Mouse (Mus musculus) layer of hippocampus, adult 2 months (tissue): ENCODE results near the gene Ube2n. TPM values are rescaled to one million over a fixed set of nuclear protein-coding genes. Genes with fewer than 3 reads are reported as not detected.
"Not testable (repeated sequence)": the region's sequence is repeated elsewhere in the genome, so short reads cannot be mapped to it uniquely, and the experiment has no call there.

Experiments
- DNase-seq, 2 experiments: peaks; one replicate each; pipeline ENCODE4 v3.0.0; 2022; ENCODE audit warnings: low spot score in 2 of 2
- H3K27ac ChIP-seq: fragments of 200-600 bp; 2 replicates; pipeline ENCODE4 v1.8.1; 2022
- H3K4me3 ChIP-seq: fragments of 200-600 bp; 2 replicates; pipeline ENCODE4 v1.8.1; 2022; ENCODE audit warnings: mild to moderate bottlenecking
- CTCF ChIP-seq: fragments of 200-600 bp; conservative IDR thresholded peaks from 2 replicates; pipeline ENCODE4 v1.8.1; 2022; ENCODE audit warnings: antibody characterized with exemption, mild to moderate bottlenecking, moderate library complexity
- total RNA-seq, 2 experiments: library from RNA; stranded (reverse); gene quantifications; 2 replicates each; pipeline ENCODE4 v1.2.3; 2021

The Ube2n gene
- total RNA-seq, 2 experiments from 2014 or later, result 182 to 188 TPM

DNA sequence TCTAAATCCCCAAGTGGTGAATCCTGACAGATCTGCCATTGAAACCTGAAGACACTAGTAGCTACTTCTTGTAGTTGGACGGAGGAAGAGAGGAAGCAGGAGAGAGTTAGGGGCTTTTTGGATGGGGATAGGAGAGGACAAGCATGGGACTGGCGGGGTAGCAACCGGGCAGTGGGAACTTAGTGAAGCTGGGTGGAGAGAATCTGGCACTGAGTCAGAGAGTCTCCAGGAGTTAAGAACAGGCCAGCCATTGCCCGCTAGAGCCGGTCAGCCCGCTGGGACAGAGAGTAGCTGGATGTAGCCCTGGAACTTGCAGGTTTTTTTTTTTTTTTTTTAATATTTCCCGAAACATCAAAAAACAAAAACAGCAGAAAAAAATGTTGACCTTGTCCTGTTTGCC, 18.4 kb downstream of the Ube2n start:
- no peak overlapping the region for H3K4me3 ChIP-seq
- no peak for TF ChIP-seq CTCF
- no peak for DNase-seq
- no peak overlapping the region for H3K27ac ChIP-seq

DNA sequence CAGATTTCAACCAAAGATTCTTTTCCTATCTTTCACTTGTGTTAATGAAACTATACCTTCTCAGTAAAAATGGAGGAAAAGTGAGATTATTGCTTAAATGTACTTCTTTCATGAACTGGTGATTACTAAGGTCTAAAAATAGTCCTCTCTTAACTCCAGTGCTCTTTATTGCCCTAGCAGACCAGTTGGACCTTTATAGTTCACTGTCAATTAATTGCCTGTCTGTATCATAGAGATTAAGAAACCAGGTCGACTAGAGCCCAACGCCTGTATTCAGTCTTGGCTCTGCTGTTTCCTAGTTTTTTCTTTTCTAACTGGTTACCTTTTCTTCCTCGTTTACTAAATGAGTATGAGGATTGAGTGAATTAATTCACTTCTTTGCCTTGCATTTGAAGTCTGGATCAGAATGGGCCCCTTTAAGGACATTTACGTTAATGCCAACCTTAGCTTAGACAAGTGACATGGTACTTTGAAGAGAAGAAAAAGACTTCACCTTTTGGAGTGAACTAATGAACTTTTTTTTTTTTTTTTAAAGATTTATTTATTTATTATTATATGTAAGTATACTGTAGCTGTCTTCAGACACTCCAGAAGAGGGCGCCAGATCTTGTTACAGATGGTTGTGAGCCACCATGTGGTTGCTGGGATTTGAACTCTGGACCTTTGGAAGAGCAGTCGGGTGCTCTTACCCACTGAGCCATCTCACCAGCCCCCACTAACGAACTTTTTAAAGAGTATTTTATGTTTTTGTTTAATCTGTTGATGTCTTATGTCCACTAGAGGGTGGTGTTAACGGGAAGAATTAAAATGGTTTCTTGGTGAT, 20.7 kb downstream of the Ube2n start:
- Histone ChIP-seq H3K4me3 (no peak overlapping the region), H3K27ac (no peak overlapping the region)
- DNase-seq, result no peak
- TF ChIP-seq CTCF, result peak; percentile 52

- Histone ChIP-seq H3K4me3 (no peak overlapping the region), H3K27ac (no peak overlapping the region)
- DNase-seq, result no peak
- TF ChIP-seq CTCF, result no peak
These were observed 21.2 kb downstream of the Ube2n start for GRCm38 (mm10) chr10:95536222-95536541.

GRCm38 (mm10) chr10:95539260-95539659, 24.3 kb downstream of the Ube2n start:
- DNase-seq, result no peak
- no peak overlapping the region for H3K27ac ChIP-seq
- no peak for TF ChIP-seq CTCF
- H3K4me3 ChIP-seq, result no peak overlapping the region

DNA sequence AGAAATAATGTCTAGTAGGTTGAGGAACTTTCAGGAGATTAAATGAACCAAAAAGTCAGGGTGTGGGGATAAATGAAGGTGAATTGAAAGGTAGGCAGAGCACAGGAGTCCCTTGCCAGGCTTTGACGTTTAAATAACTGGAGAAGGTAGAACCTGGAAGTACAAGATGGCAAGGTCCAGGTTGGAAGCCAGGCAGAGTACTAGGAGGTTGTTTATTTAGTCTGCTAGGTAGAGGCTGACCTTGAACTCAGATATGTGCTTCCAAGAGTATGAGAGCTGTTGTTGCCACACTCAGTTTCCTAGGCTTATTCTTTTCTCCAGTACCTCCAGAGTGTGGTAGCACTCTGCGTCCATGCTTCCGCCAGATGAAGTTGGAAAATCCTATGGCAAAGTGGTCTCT, 24.9 kb downstream of the Ube2n start:
- H3K4me3 ChIP-seq, result no peak overlapping the region
- no peak overlapping the region for H3K27ac ChIP-seq
- TF ChIP-seq CTCF, result no peak
- DNase-seq, result no peak

- no peak for DNase-seq
These were observed 28.0 kb downstream of the Ube2n start for GRCm38 (mm10) chr10:95542916-95543315.

DNA sequence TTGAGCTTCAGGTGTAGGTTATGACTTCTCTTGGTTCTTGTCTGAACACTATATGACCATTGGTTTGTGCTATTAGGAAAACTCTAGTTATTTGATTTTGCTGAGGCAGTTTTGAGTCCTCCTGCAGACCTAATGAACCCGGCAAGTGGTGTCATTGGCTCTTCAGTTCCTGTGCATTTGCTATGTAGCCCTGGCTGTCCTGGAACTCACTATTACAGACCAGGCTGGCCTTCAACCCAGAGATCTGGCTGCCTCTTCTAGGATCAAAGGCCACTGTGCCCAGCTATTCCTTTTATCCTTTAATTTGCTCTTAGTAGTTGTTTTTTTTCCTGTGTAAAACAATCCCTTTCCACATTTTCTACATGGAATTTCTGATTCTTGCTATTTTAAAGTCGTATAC, 28.4 kb downstream of the Ube2n start:
- Histone ChIP-seq H3K27ac (peak overlapping the region; percentile 76), H3K4me3 (no peak overlapping the region)
- no peak for TF ChIP-seq CTCF
- DNase-seq, result no peak

More at GRCm38 (mm10) chr10:95542916-95543315, 28.0 kb downstream of the Ube2n start:
- Histone ChIP-seq H3K27ac (peak overlapping the region; percentile 76), H3K4me3 (no peak overlapping the region)
- TF ChIP-seq CTCF, result no peak

GRCm38 (mm10) chr10:95544004-95544403, 29.1 kb downstream of the Ube2n start:
- TF ChIP-seq CTCF, result no peak
- no peak for DNase-seq
- Histone ChIP-seq H3K27ac (peak overlapping the region; percentile 32; the same call in 1 of the 2 replicates), H3K4me3 (no peak overlapping the region)

GRCm38 (mm10) chr10:95544651-95545050, 29.7 kb downstream of the Ube2n start:
- no peak for DNase-seq
- no peak for TF ChIP-seq CTCF
- H3K27ac ChIP-seq, result peak overlapping the region; percentile 32; the same call in 1 of the 2 replicates

GRCm38 (mm10) chr10:95545051-95545450, 30.1 kb downstream of the Ube2n start:
- no peak for TF ChIP-seq CTCF
- Histone ChIP-seq H3K4me3 (no peak overlapping the region), H3K27ac (peak overlapping the region; percentile 32)
- DNase-seq, result no peak

More at GRCm38 (mm10) chr10:95544651-95545050, 29.7 kb downstream of the Ube2n start:
- H3K4me3 ChIP-seq, result no peak overlapping the region

DNA sequence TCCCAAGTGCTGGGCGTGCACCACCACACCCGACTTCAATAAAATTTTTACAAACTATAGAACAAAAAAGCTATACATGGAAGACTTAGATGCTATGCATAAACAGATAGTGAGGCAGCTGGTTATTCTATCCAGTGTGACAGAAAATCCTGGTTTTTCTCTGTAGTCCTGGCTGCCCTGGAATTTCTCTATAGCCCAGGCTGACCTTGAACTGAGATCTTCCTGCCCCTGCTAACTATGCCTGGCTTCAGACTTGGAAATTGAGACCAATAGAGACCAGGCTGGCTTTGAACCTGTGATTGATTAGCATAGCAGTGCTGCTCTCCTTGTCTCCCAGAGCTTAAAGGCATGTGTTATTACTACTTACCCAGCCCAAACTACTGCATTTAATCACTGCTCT, 31.2 kb downstream of the Ube2n start:
- H3K4me3 ChIP-seq, result no peak overlapping the region
- H3K27ac ChIP-seq, result no peak overlapping the region
- DNase-seq, result no peak
- TF ChIP-seq CTCF, result no peak

DNA sequence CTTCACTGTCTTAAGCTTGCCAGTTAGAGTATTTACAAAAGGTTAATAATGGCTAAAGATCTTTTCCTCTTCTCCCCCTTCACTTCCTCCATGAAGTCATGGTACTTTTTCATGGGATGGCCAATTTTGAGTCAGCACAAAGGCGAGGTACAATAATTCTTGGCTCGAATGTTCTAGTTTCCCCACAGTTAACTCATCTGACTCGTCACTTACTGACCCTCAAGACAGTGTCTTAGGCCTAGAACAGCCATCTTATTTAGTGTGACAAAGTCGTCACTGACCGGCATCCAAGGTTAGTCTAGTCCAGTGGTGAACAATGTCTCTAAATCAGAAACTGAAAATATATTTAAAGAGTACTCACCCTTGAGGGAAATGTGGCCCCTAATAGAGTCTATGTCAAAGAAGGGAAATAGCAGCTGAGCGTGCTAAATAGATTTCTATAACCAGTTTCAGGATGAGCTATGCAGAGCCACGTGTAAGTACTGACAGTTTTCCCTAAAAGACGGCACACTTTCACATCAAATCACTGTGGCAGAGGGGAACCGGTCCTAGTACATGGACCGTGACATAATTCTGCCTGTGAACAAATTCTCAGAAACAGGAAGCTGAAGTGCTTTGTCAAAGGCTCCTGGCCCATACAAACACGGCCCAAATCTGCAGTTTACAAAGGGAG, 33.3 kb downstream of the Ube2n start:
- no peak for DNase-seq
- no peak for TF ChIP-seq CTCF
- no peak overlapping the region for H3K27ac ChIP-seq
- H3K4me3 ChIP-seq, result no peak overlapping the region

DNA sequence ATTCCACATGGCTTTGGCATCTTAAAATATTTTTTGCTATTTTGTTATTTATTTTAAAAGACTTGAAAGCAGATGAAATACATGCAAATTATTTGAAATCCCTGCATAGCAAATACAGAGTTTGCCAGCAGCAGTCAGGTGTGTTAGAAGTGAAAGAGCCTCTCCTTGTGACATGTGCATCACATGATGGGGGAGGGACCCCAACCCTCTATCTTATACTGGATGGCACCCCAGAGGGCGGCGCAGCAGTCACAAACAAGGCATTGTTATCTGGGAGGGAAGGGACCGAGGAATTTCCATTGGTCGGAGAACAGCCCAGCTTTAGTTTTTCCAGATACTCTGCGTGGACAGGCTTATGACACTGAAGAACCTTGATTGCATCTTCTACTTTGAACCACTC, 34.1 kb downstream of the Ube2n start:
- DNase-seq, H3K27ac ChIP-seq, H3K4me3 ChIP-seq: not testable (repeated sequence)

DNA sequence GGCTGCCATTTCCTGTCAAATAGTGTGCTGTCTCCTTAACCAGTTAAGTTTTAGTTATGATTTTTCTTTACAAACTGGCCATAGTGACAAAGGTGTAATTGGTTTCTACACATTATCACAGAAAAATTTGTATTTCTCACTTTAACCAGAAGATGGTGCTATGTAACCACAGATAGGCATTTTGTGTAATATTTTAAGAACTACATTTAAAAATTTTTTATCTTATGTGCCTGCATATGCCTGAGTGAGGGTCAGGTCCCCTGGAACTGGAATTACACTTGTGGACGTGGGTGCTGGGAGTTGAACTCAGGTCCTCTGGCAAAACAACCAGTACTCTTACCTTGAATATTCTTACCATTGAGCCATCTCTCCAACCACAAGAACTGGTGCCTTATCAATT, 35.6 kb downstream of the Ube2n start:
- no peak overlapping the region for H3K4me3 ChIP-seq
- H3K27ac ChIP-seq, result no peak overlapping the region
- TF ChIP-seq CTCF, result peak; percentile 89
- DNase-seq, result peak in 1 of 2 experiments; percentile 22
